In the genomic region with DNA sequence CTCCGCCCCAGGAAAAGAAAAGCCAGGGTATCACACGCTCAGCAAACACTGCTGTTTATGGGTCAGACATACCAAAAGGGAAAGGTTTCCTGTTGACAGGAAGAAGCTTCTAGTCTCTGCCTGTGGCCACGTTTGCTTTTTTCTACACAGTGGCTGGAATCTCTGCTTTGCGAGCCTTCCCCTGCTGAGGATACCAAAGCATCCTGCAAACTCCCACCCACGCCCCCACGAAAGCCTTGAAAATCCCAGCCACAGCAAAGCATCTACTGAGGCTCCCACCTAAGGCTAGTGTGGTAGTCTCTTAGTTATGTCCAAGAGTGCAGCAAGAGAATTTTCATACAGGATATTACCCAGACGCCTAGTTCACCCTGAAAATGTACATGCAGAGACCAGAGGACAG, we compare ENCODE assay signal across 14 mouse cellular contexts.
DNase-seq lines count a peak whose midpoint lies in the region; ATAC-seq and TF ChIP-seq lines count a peak whose summit lies in the region.
"Had no signal": no experiment of that assay in that cellular context is flagged by ENCODE, and none has a peak within 500 bp of the region (broad histone marks: within the 10 kb centered on the region; RNA-seq: fewer than 3 reads in every experiment).

No protein-coding gene starts in this region.

- 37% methylated on average over 7 of the region's 7 CpGs for WGBS in heart, postnatal 0 days

- intact Hi-C loops in heart, postnatal 25 days (cut with DNase I): no loop called here

- no peak overlapping the region for H3K4me3 ChIP-seq in heart, postnatal 0 days (ENCODE audit: low read depth, low read length)
- H3K4me3 ChIP-seq: erythroblast, embryonic 14.5 days; liver, embryonic 13.5 days had no signal

- TF ChIP-seq EP300 in heart, postnatal 0 days (IDR thresholded peaks at IDR 0.05; ENCODE audit: low read depth): no peak

- H3K36me3 ChIP-seq in heart, postnatal 0 days (replicated peaks; ENCODE audit: control insufficient read depth, insufficient read depth, low read length): no peaks in the 10 kb centered on the region
- H3K36me3 ChIP-seq: liver, embryonic 13.5 days had no signal

- ATAC-seq in heart, postnatal 0 days (ENCODE audit: insufficient read depth, low read depth): 0 out of 2 replicates have a peak, but pooled peaks have one; percentile 24
- ATAC-seq: forebrain, embryonic 14.5 days had no signal

- no peak for DNase-seq in heart, postnatal 0 days (ENCODE audit: low spot score)
- DNase-seq in heart, postnatal 25 days (ENCODE audit: low spot score): no peak
- DNase-seq in kidney, postnatal 14 days: peak; percentile 14
- no peak for DNase-seq in kidney, postnatal 10 days
- DNase-seq in lung, postnatal 10 days: peak; percentile 47
- no peak for DNase-seq in lung, postnatal 14 days
- peak; percentile 48 for DNase-seq in yolk sac, embryonic 10.5 days (ENCODE audit: low spot score)
- DNase-seq: adrenal gland, postnatal 10 days; cerebellum, adult 8-10 months; layer of hippocampus, postnatal 36 days; liver, embryonic 13.5 days had no signal

- H3K4me2 ChIP-seq in heart, postnatal 0 days (ENCODE audit: low read depth, low read length): no peak overlapping the region
- H3K4me2 ChIP-seq: hindbrain, embryonic 14.5 days; liver, embryonic 13.5 days had no signal

- H3K9me3 ChIP-seq in heart, postnatal 0 days (replicated peaks; ENCODE audit: control insufficient read depth, low read length): no peaks in the 10 kb centered on the region
- H3K9me3 ChIP-seq: liver, embryonic 13.5 days had no signal

- H3K9ac ChIP-seq in heart, postnatal 0 days (replicated peaks; ENCODE audit: low read depth, low read length): no peak overlapping the region
- H3K9ac ChIP-seq: hindbrain, embryonic 14.5 days; liver, embryonic 13.5 days had no signal

- TF ChIP-seq CTCF in heart, postnatal 0 days (IDR thresholded peaks at IDR 0.05; ENCODE audit: low read depth): no peak

- no peaks in the 10 kb centered on the region for H3K4me1 ChIP-seq in heart, postnatal 0 days (ENCODE audit: control insufficient read depth, insufficient read depth)

- no peaks in the 10 kb centered on the region for H3K27me3 ChIP-seq in heart, postnatal 0 days (ENCODE audit: control insufficient read depth, insufficient read depth, low read length)
- H3K27me3 ChIP-seq: liver, embryonic 13.5 days had no signal

- H3K27ac ChIP-seq in heart, postnatal 0 days (ENCODE audit: low read depth): peak overlapping the region; percentile 8; the same call in 1 of the 2 replicates
- H3K27ac ChIP-seq: hindbrain, embryonic 14.5 days; liver, embryonic 13.5 days had no signal

Comparison
In these comparisons a context has a peak if more than half of its experiments do, and no peak if none do; other contexts are left out.
1. DNase-seq: peak in kidney, postnatal 14 days (single experiment), lung, postnatal 10 days (single experiment) and yolk sac, embryonic 10.5 days (single experiment); none in heart, postnatal 0 days (single experiment), heart, postnatal 25 days (single experiment), kidney, postnatal 10 days (single experiment) and lung, postnatal 14 days (single experiment).